Mouse (Mus musculus) liver, embryonic 14.5 days (tissue): ENCODE measurements around the gene Mall. TPM values are rescaled to one million over a fixed set of nuclear protein-coding genes. Genes with fewer than 3 reads are reported as not detected.

Experiments
- ATAC-seq: fragments of 200-750 bp; cut with Nextera tagmentation; 2 replicates; pipeline ENCODE4 v1.8.0; 2017; ENCODE audit warnings: moderate number of reproducible peaks, mild to moderate bottlenecking, moderate library complexity; ENCODE audit not compliant: insufficient read depth
- DNase-seq, 3 experiments: peaks; one replicate each; pipeline ENCODE4 v3.0.0-alpha.2; 2012 to 2013; ENCODE audit warnings: low read depth in 3 of 3, low spot score in 3 of 3
- H3K27ac ChIP-seq: fragments of 300-500 bp; sonication (generic); 2 replicates; pipeline ENCODE4 v1.5.1; 2014; ENCODE audit warnings: moderate library complexity, mild to moderate bottlenecking, control low read depth, inconsistent platforms
- H3K27me3 ChIP-seq: fragments of 300-500 bp; sonication (generic); 2 replicates; pipeline ENCODE4 v1.6.1; 2014; ENCODE audit warnings: mild to moderate bottlenecking, low read length, moderate library complexity; ENCODE audit not compliant: control insufficient read depth, insufficient read depth
- H3K36me3 ChIP-seq: fragments of 300-500 bp; sonication (generic); replicated peaks from 2 replicates; pipeline ENCODE4 v1.6.1; 2014; ENCODE audit warnings: low read depth; ENCODE audit not compliant: control insufficient read depth, insufficient read depth
- H3K4me1 ChIP-seq, 2 experiments: fragments of 200-500 bp in 1 of 2; fragments of 300-500 bp in 1 of 2; sonication (generic) in 1 of 2; replicated peaks; 2 replicates each; pipeline ENCODE4 v1.6.1; 2012 to 2014; ENCODE audit warnings: antibody characterized with exemption in 1 of 2, inconsistent platforms in 1 of 2, low read length in 1 of 2; ENCODE audit not compliant: control insufficient read depth in 2 of 2, insufficient read depth in 2 of 2
- H3K4me2 ChIP-seq: fragments of 300-500 bp; sonication (generic); 2 replicates; pipeline ENCODE4 v1.6.1; 2014; ENCODE audit warnings: low read depth, mild to moderate bottlenecking, control low read depth, moderate library complexity
- H3K4me3 ChIP-seq, 2 experiments: fragments of 200-500 bp in 1 of 2; fragments of 300-500 bp in 1 of 2; sonication (generic) in 1 of 2; 2 replicates each; pipeline ENCODE4 v1.5.1; 2012 to 2014; ENCODE audit warnings: low read depth in 2 of 2, low read length in 2 of 2, mild to moderate bottlenecking in 2 of 2, control low read depth in 1 of 2, inconsistent platforms in 1 of 2, moderate library complexity in 1 of 2; ENCODE audit not compliant: insufficient read depth in 1 of 2
- H3K9ac ChIP-seq: fragments of 300-500 bp; sonication (generic); replicated peaks from 2 replicates; pipeline ENCODE4 v1.6.1; 2014; ENCODE audit warnings: mild to moderate bottlenecking, control low read depth, moderate library complexity
- H3K9me3 ChIP-seq: fragments of 300-500 bp; sonication (generic); 2 replicates; pipeline ENCODE4 v1.6.1; 2016; ENCODE audit warnings: low read length, mixed read lengths; ENCODE audit not compliant: control insufficient read depth
- CTCF ChIP-seq: IDR thresholded peaks from 2 replicates; pipeline ENCODE4 v1.5.1; 2016; ENCODE audit warnings: antibody characterized with exemption, low read depth, control low read depth
- EP300 ChIP-seq: IDR thresholded peaks from 2 replicates; pipeline ENCODE4 v1.6.1; 2016; ENCODE audit warnings: antibody characterized with exemption, low read depth
- WGBS: fragments of 180-500 bp; shearing (Covaris S2); extraction: QIAGEN DNeasy Blood & Tissue Kit; methylation state at CpG from one replicate; pipeline ENCODE4 v1.1.7; 2014; ENCODE audit not compliant: insufficient replicate concordance; 5-methylcytosine and 5-hydroxymethylcytosine counted together
- polyA plus RNA-seq, 2 experiments: library from polyadenylated mRNA; depleted of rRNA in 1 of 2; stranded (reverse) in 1 of 2; unstranded in 1 of 2; fragments of >200 nt; fragmentation: Nextera tagmentation in 1 of 2; extraction: Ambion mirVana in 1 of 2; gene quantifications; 2 replicates each; pipeline versions ENCODE4 v1.2.1 to v1.2.3; 2012 to 2014

Mall gene
- polyA plus RNA-seq, 2 experiments, result 0.02 TPM; not detected in 1

DNA sequence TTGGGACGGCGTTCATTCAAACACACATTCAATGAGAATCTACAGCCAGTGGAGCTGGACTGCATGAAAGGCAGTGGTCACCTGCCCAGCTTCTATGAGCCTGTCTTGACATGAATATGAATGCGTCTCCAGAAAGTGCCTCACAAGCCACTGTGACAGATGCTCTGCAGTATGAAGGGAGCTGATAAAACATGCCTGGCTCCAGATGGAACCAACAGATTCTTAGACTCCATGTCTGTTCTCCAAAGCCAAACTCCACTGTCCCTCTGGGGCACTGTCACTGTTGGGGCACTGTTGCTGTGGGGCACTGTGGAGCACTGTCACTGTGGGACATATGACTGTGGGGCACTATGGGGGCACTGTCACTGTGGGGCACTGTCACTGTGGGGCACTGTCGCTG, 24.4 kb upstream of the Mall start:
- Histone ChIP-seq H3K27me3 (no peaks in the 10 kb centered on the region), H3K4me2 (no peak overlapping the region), H3K9me3 (no peaks in the 10 kb centered on the region), H3K4me3 (no peak overlapping the region), H3K36me3 (no peaks in the 10 kb centered on the region), H3K4me1 (no peaks in the 10 kb centered on the region), H3K27ac (no peak overlapping the region), H3K9ac (no peak overlapping the region)
- TF ChIP-seq CTCF (no peak), EP300 (no peak)
- no peak for DNase-seq
- WGBS, result 72% methylated on average over 4 of the region's 4 CpGs
- ATAC-seq, result no peak

DNA sequence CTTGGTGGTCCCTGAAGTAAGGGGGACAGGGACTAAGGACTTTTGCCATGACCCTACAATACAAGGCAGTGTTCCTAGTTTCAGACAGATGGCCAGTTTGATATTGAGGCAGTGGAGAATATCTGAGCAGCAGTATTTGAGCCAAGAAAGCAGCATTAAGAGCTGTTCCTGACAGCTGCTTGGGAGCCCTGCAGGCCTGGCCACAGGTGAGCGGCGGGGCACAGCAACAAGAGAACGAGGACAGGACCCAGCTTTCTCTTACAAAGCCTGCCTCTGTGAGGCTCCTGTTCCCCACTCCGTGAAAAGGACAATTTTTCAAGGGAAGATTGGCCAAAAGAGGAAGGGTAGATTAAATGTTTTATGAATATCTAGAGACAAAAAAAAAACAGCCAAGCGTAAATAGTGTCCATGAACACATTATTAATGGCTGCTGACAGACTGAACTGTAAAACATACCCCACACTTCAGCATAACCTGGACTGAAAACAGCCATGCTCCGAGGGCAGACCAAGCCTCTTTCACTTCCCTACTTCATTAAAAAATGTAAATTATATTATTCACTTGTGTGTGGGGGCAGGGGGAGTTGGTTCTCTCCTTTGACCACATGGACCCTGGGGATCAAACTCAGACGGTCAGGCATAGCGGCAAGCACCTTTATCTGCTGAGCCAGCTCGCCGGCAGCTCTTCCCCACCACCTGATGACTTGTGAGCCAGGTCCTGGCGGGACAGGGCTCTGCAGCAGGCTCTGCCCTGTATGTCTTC, 22.3 kb upstream of the Mall start:
- Histone ChIP-seq H3K36me3 (no peaks in the 10 kb centered on the region), H3K4me3 (no peak overlapping the region), H3K27me3 (no peaks in the 10 kb centered on the region), H3K4me2 (no peak overlapping the region), H3K27ac (no peak overlapping the region), H3K9ac (no peak overlapping the region), H3K9me3 (no peaks in the 10 kb centered on the region), H3K4me1 (no peaks in the 10 kb centered on the region)
- ATAC-seq (no peak), DNase-seq (no peak)
- 59% methylated on average over 11 of the region's 11 CpGs for WGBS
- TF ChIP-seq CTCF (no peak), EP300 (no peak)

- Histone ChIP-seq H3K9me3 (no peaks in the 10 kb centered on the region), H3K9ac (no peak overlapping the region), H3K4me3 (no peak overlapping the region), H3K4me1 (no peaks in the 10 kb centered on the region), H3K27ac (no peak overlapping the region), H3K36me3 (no peaks in the 10 kb centered on the region), H3K27me3 (no peaks in the 10 kb centered on the region), H3K4me2 (no peak overlapping the region)
- TF ChIP-seq EP300 (no peak), CTCF (no peak)
- no peak for DNase-seq
- ATAC-seq, result no peak
- WGBS, result 33% methylated on average over 1 of the region's 1 CpGs
Measured at GRCm38 (mm10) chr2:127749376-127749775, 19.6 kb upstream of the Mall start.

- Histone ChIP-seq H3K36me3 (no peaks in the 10 kb centered on the region), H3K27me3 (no peaks in the 10 kb centered on the region), H3K9me3 (no peaks in the 10 kb centered on the region), H3K4me2 (no peak overlapping the region), H3K27ac (no peak overlapping the region), H3K9ac (no peak overlapping the region), H3K4me3 (no peak overlapping the region), H3K4me1 (no peaks in the 10 kb centered on the region)
- DNase-seq (no peak), ATAC-seq (no peak)
- TF ChIP-seq CTCF, result no peak
- 58% methylated on average over 7 of the region's 7 CpGs for WGBS
Measured at GRCm38 (mm10) chr2:127748316-127748715, 18.6 kb upstream of the Mall start.

- DNase-seq (no peak), ATAC-seq (no peak)
- H3K4me1 ChIP-seq, result no peaks in the 10 kb centered on the region
- WGBS, result 56% methylated on average over 3 of the region's 3 CpGs
- H3K36me3 ChIP-seq, result no peaks in the 10 kb centered on the region
- no peak overlapping the region for H3K9ac ChIP-seq
- no peak overlapping the region for H3K27ac ChIP-seq
- H3K4me3 ChIP-seq, result no peak overlapping the region
- no peaks in the 10 kb centered on the region for H3K9me3 ChIP-seq
- no peaks in the 10 kb centered on the region for H3K27me3 ChIP-seq
- TF ChIP-seq CTCF (no peak), EP300 (no peak)
- no peak overlapping the region for H3K4me2 ChIP-seq
Measured at GRCm38 (mm10) chr2:127742637-127743036, 12.9 kb upstream of the Mall start.
